Mouse (Mus musculus) myocyte (in vitro differentiated cells): ENCODE results near the gene Dnmt3a.

Experiments
- CEBPB ChIP-seq: IDR thresholded peaks from 2 replicates; pipeline ENCODE4 v1.6.1; 2011; ENCODE audit warnings: mild to moderate bottlenecking, moderate library complexity; ENCODE audit not compliant: poor library complexity, insufficient read depth, severe bottlenecking
- POLR2A ChIP-seq: IDR thresholded peaks from one replicate; pipeline ENCODE4 v1.6.1; 2011; ENCODE audit warnings: low read depth, mild to moderate bottlenecking, control low read depth, moderate library complexity; ENCODE audit not compliant: insufficient read length
- POLR2AphosphoS2 ChIP-seq: IDR thresholded peaks from one replicate; pipeline ENCODE4 v1.6.1; 2011; ENCODE audit warnings: low read depth, control low read depth; ENCODE audit not compliant: insufficient read length

GRCm38 (mm10) chr12:3771080-3771479 is 34.7 kb upstream of the Dnmt3a start:
- TF ChIP-seq POLR2A, result no peak
- no peak for TF ChIP-seq CEBPB
- no peak for TF ChIP-seq POLR2AphosphoS2
